Mouse (Mus musculus) testis, adult 2 months (tissue): Measurements from ENCODE around the gene Krt78. TPM values are rescaled to one million over a fixed set of nuclear protein-coding genes. Genes with fewer than 3 reads are reported as not detected.

Experiments
- H3K27ac ChIP-seq: fragments of 200-500 bp; 2 replicates; pipeline ENCODE4 v1.5.1; 2012; ENCODE audit warnings: low read depth, low read length; ENCODE audit not compliant: control insufficient read depth, insufficient read depth
- H3K27me3 ChIP-seq: fragments of 200-500 bp; 2 replicates; pipeline ENCODE4 v1.6.1; 2012; ENCODE audit warnings: mild to moderate bottlenecking, low read length, moderate library complexity; ENCODE audit not compliant: control insufficient read depth, insufficient read depth
- H3K36me3 ChIP-seq: fragments of 200-500 bp; 2 replicates; pipeline ENCODE4 v1.6.1; 2012; ENCODE audit warnings: mild to moderate bottlenecking, low read length; ENCODE audit not compliant: control insufficient read depth, insufficient read depth
- H3K4me1 ChIP-seq: fragments of 200-500 bp; 2 replicates; pipeline ENCODE4 v1.6.1; 2012; ENCODE audit warnings: low read length; ENCODE audit not compliant: control insufficient read depth, insufficient read depth
- H3K4me3 ChIP-seq: fragments of 200-500 bp; 2 replicates; pipeline ENCODE4 v1.5.1; 2012; ENCODE audit warnings: low read depth, mild to moderate bottlenecking, low read length, moderate library complexity, mixed read lengths; ENCODE audit not compliant: control insufficient read depth
- CTCF ChIP-seq: fragments of 200-500 bp; IDR thresholded peaks from 2 replicates; pipeline ENCODE4 v1.5.1; 2012; ENCODE audit warnings: low read depth, mild to moderate bottlenecking, inconsistent platforms, low read length, moderate library complexity; ENCODE audit not compliant: control insufficient read depth, insufficient read depth, insufficient replicate concordance
- POLR2A ChIP-seq: fragments of 200-500 bp; IDR thresholded peaks from 2 replicates; pipeline ENCODE4 v1.6.1; 2012; ENCODE audit warnings: low read depth, mild to moderate bottlenecking, inconsistent platforms, low read length, moderate library complexity; ENCODE audit not compliant: control insufficient read depth
- polyA plus RNA-seq: library from polyadenylated mRNA; depleted of rRNA; stranded (reverse); fragments of >200 nt; gene quantifications from 2 replicates; pipeline ENCODE4 v1.2.3, GENCODE M21; 2012; rRNA removed

Krt78 gene
- polyA plus RNA-seq, 1 experiment, result 0.63 TPM

- TF ChIP-seq CTCF (no peak), POLR2A (no peak)
- Histone ChIP-seq H3K4me1 (no peaks in the 10 kb centered on the region), H3K27me3 (no peaks in the 10 kb centered on the region), H3K4me3 (no peak overlapping the region), H3K36me3 (no peaks in the 10 kb centered on the region), H3K27ac (no peak overlapping the region)
Measured at GRCm38 (mm10) chr15:101904849-101905248, 49.2 kb downstream of the Krt78 start.

- no peaks in the 10 kb centered on the region for H3K36me3 ChIP-seq
- TF ChIP-seq POLR2A, result no peak
- TF ChIP-seq CTCF, result no peak
- no peaks in the 10 kb centered on the region for H3K4me1 ChIP-seq
- no peak overlapping the region for H3K27ac ChIP-seq
- no peak overlapping the region for H3K4me3 ChIP-seq
- H3K27me3 ChIP-seq, result no peaks in the 10 kb centered on the region
Measured at GRCm38 (mm10) chr15:101902171-101903149, 51.6 kb downstream of the Krt78 start.

Other genes with a start within 250 kb of the Krt78 start
- 0.12 and 1.3 TPM in 2 replicates for gene Krt5, start 241.4 kb downstream of the Krt78 start, polyA plus RNA-seq
- gene Krt71, start 211.2 kb downstream of the Krt78 start, polyA plus RNA-seq, result not detected in 2 replicates
- not detected in 2 replicates for gene Krt72, start 167.8 kb downstream of the Krt78 start, polyA plus RNA-seq
- 1.4 and 1.6 TPM in 2 replicates for gene Krt73, start 151.9 kb downstream of the Krt78 start, polyA plus RNA-seq
- gene Krt2, start 136.1 kb downstream of the Krt78 start, polyA plus RNA-seq, result not detected in 2 replicates
- 0.13 TPM in 1 of 2 replicates, not detected in the other for gene Krt1, start 103.5 kb downstream of the Krt78 start, polyA plus RNA-seq
- 0.57 and 0.88 TPM in 2 replicates for gene Krt77, start 84.6 kb downstream of the Krt78 start, polyA plus RNA-seq
- 0.18 and 0.20 TPM in 2 replicates for gene Krt76, start 61.4 kb downstream of the Krt78 start, polyA plus RNA-seq
- 0.20 TPM in 1 of 2 replicates, not detected in the other for gene Krt4, start 29.6 kb downstream of the Krt78 start, polyA plus RNA-seq
- gene Krt79, start 14.0 kb downstream of the Krt78 start, polyA plus RNA-seq, result 0.40 and 0.61 TPM in 2 replicates
- 9.3 and 16.7 TPM in 2 replicates for gene Krt8, start 50.2 kb upstream of the Krt78 start, polyA plus RNA-seq
- 0.52 and 5.1 TPM in 2 replicates for gene Krt18, start 73.9 kb upstream of the Krt78 start, polyA plus RNA-seq
- 75.6 and 75.9 TPM in 2 replicates for gene Eif4b, start 119.5 kb upstream of the Krt78 start, polyA plus RNA-seq
- 6.5 and 6.9 TPM in 2 replicates for gene Tns2, start 146.1 kb upstream of the Krt78 start, polyA plus RNA-seq
- 42.1 and 46.6 TPM in 2 replicates for gene Spryd3, start 181.9 kb upstream of the Krt78 start, polyA plus RNA-seq
- 25.5 and 27.3 TPM in 2 replicates for gene Igfbp6, start 190.1 kb upstream of the Krt78 start, polyA plus RNA-seq
- 0.12 and 0.14 TPM in 2 replicates for gene Soat2, start 196.2 kb upstream of the Krt78 start, polyA plus RNA-seq
- gene Zfp740, start 249.0 kb upstream of the Krt78 start, polyA plus RNA-seq, result 9.9 and 11.3 TPM in 2 replicates